Mouse (Mus musculus): Measurements from ENCODE around the gene Ppm1f.

Gene Ppm1f

DNA sequence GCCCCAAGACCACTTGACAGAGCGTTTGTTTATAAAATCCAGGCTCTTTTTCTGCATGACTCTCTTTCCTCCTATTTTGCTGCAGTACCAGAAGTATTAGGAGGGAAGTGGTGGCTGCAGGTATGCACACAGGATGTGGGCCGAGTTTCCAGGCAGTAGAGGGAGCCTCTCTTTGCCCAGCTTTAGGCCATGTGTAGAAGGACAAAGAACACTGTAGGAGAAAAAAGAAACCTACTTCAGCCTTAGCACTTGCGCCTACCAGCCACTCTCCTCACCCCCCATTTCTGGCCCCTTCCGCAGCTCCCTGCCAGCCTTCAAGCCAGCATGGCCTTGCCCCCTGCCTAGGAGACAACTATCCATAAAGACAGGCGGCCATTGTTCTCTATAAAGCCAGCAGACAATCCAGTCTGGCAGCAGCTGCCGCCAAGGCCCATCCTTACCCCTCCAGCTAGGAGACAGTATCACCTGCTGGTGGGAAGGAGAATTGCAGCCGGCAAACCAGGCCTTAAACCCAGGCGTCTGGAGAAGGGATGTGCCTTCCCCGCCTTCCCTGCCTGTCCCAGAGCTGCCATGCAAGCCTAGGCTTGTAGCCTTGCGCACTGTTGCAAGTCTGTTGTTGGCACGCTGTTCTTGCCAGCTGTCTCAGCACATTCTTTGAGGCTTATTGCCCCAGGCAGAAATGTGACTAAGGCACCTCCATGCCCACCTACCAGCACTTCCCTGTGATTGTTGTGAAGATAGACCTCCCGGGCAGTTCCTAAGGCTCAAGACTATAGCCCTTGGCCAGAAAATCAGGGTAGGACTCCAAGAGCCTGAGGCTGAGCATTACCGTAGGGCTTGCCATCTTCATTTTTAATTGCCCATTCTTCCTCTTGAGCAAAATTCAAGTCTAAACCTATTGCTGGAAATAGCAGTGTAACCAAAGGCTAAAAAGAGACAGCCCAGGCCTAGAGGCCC, 15.7 kb downstream of the Ppm1f start:
- DNase-seq (ENCODE audit: low spot score), result peak; percentile 91

DNA sequence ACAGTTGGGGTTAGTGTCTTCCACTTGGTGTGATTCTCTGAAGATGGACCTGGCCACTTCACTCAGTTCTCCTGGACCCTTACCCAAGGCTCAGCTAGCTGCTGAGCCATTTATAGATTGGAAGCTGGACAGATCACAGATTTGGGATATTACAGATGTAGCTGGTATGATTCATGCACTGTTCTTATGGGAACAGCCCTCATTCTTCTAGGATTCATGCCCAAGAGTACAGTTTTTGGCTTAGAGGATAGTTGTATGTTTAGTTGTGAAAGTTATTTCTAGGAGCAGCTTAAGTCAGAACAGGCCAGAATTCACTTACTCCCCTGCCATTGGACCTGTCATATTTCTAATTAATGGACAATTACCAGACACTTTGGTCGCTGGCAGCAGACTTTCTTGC, 17.2 kb downstream of the Ppm1f start:
- no peak for DNase-seq (ENCODE audit: low spot score)

DNA sequence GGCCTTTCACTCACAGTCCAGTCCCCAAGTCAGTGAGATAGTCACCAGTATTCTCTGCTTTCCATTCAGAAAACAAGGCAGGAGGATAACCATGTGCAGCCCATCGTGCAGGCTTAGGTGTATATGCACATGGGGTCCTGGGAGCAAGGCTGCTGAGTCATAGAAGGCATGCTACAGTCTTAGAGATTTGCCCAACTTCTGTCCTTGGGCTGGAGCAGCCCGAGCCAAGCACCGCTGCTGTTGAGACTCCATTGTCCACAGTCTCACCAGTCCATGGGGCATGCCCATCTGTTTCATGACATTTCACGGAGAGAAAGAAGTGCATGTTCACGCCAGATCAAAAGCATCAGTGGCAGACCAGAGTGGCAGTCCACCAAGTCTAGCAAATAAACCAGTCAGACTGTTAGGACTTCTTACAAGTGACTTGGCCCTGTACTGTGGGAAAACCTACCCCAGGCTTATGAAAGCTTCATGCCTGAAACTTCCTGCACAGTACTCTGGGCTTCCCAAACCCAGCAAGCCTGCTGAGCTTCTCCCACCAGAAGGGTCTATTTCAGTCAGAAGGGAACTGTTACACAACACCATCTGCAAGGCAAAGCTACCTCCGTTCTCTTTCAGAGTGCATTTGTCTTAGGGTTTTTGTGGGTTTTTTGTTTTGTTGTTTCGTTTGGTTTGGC, 22.3 kb downstream of the Ppm1f start:
- no peak for DNase-seq (ENCODE audit: low spot score)

DNA sequence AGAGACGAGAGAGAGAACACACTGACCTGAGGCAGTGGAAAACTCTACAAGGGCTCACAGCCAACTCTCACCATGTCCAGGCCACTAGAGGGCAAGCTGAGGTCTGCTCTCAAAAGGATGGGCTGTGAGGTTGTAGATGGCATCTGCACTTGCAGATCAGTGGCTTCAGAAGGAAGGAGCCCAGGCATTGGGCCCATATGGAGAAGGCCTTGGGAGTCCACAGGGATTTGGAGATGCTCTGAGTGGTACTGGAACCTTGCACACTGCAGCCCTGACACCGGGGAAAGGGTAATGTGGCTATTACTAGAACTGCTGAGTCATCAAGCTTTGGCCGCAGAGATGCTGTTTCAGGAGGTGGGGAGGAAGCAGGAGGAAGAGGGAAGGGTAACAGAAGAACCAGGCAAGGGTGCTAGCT, 24.8 kb downstream of the Ppm1f start:
- peak; percentile 9 for DNase-seq (ENCODE audit: low spot score)

DNA sequence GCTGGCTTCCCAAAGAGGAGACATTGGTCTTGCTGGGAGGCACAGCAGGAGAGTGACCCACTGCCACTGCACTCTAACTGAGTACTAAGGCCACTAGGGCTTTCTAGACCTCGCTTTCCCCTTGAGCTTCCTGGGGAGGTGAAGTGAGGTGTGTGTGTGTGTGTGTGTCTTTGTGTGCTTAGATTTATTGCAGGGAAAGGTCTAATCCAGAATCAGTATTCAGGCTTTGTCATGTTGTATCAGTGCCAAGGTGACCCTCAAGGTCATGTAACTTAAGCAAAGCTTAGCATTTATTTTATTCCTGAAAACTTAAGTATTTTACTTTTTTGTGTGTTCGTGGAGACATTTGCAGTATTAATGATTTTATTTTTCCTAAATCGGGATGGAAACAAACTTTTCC, 28.2 kb downstream of the Ppm1f start:
- DNase-seq (ENCODE audit: low spot score), result no peak

DNA sequence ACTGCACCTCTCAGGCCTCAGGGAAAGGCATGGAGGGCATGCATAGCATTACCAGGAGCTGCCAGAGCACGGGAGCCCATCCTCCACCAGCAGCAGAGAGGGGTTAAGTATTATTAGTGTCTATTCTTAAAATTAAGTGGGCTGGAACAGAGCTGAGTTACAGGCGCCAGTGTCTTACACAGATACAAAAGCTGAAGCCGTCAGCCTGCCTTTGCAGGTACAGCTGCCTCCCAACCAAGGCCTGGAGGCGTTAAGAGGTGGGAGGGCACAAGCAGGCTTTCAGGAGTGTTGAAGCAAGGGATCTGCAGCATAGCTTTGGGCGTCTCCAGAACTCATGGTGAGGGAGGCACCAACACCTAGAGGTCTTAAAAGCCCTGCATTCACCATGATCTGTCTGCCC, 30.3 kb downstream of the Ppm1f start:
- no peak for DNase-seq (ENCODE audit: low spot score)

DNA sequence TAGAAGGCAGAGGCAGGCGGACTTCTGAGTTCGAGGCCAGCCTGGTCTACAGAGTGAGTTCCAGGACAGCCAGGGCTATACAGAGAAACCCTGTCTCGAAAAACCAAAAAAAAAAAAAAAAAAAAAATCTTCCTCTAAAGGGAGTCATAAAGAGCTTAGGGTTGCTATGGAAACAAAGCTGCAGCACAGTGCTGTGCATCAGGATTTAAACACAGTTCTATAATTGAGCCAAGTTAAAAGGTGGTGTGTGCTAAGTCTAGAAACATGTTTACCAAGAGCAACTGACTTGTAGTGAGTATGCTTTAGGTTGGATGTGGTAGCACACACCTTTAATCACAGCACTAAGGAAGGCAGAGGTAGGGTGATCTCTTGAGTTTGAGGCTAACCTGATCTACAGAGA, 32.6 kb downstream of the Ppm1f start:
- DNase-seq (ENCODE audit: low spot score), result peak; percentile 11

DNA sequence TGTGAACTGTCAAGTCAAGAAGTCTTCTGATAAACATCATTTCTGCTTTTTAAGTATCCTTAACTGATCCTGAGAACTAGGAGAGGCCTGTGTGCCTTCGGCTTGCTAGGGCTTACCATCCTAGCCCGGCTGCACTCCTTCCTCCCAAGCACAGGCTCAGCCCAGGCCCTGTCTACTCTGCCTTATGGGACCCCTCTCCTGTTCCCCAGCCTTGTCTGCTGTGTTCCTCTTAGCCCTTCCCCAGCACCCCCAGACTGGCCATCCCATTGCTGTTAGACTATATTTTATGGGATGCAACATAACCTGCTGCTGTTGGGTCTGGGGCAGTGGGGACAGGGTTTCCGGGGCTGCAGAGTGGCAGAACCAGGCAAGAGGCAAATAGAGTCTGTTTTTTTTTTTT, 34.1 kb downstream of the Ppm1f start:
- DNase-seq (ENCODE audit: low spot score), result no peak

DNA sequence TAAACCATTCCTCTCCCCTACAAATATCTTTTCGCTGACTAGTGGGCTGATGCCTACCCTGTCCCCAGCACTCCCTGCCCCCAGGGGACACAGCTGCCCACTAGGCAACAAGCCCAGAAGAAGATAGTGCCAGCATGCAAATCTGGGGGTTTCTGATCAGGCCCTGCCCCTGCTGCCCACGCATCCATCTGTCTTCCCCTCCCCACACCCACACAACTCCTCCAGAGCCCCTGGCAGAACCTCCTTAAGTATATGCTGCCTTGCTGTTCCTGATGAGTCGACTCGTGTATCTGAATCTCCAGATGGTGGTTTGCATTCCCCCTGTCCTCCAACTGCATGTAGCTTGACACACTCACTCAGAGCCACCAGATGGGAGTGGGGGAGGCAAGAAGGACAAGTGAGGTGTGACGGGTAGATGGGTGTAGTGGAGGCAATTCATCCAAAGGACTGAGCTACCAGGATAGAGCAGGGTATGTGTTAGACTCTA, 34.6 kb downstream of the Ppm1f start:
- no peak for DNase-seq (ENCODE audit: low spot score)

DNA sequence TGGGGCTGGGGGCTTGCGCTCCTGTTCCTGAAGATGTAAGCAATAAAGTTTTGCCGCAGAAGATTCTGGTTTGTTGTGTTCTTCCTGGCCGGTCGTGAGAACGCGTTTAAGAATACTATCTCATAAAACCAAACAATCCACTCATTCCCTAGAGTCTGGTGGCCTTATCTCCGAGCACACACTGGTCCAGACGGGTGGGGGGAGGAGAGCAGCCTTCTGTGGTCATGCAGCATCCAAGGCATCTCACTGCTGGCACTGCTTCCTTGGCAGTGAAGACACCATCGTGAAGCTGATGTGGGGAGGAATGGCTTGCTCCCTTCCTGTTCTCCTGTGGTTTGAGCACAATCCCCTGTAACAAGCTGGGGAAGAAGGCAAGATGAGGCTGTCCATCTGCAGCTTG, 43.3 kb downstream of the Ppm1f start:
- no peak for DNase-seq (ENCODE audit: low spot score)

DNA sequence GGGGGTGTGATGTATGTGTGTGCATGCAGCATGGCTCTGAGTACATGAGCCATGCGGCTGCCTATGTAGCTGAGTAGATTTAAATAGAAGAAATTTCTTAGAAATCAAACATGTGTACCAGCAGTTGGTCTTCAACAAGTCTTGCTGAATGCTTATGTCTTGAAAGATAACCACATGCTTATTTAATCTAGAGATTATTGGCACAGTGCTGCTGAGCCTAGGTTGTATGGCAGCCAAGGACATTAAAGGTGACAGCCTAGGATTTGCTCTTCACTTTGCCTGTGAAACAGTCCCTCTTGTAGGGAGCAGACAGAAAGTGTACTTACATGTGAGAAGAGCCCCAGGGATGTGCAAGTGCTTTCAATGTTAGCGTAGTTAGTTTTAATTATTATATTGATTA, 44.8 kb downstream of the Ppm1f start:
- DNase-seq (ENCODE audit: low spot score), result no peak

DNA sequence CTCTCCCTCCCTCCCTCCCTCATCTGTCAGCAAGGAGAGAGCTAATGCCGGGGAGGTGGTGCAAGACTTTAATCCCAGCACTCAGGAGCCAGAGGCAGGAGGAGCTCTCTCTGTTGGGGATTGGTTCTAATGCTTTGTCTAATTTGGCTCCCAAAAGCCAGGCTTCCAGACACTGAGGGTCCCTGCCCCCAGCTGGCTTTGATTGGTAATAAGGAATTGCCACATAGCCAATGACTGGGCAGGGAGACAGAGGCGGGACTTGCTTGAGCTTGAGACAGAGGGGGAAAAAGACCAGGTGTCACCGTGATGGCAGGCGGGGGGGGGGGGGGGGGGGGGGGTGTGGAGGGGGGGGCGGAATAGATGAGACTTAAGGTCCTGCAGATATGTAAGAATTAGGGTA, 62.3 kb downstream of the Ppm1f start:
- DNase-seq (ENCODE audit: low spot score), result peak; percentile 28

DNA sequence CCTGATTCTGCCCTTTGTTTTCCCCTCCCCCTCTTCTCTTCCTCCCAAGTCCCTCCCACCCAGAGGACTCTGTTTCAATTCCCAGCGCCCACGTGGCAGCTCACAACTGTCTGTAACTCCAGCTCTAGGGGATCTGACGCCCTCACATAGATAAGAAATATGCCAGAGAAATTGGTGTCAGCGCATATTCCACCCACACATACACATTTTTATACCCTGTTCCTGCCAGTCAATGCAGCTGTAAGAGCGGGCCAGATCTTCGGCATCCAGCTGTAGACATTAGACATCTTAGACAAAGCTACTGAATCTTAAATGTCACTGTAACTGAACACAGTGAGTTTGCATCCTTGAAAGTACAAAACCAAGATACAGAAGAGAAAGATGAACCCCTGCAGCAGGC, 63.6 kb downstream of the Ppm1f start:
- no peak for DNase-seq (ENCODE audit: low spot score)

DNA sequence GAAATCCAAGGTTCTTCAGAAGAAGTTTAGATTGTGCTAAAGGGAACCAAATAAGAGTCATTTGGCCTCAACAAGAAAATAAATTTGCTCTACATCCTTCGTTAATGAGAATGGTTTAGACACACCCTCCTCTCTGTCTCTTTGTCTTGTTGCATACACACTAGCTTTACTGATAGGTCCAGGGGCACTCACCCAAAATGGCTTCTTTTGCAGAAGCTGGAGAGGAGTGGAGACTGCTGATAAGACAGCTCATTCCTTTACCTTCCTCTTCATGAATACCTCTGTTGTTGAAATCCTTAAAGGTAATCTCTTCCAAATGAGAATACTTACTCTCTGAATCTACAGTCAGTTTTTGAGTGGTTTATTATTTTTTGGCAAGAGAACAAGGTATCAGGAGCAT, 68.9 kb downstream of the Ppm1f start:
- DNase-seq (ENCODE audit: low spot score), result no peak

DNA sequence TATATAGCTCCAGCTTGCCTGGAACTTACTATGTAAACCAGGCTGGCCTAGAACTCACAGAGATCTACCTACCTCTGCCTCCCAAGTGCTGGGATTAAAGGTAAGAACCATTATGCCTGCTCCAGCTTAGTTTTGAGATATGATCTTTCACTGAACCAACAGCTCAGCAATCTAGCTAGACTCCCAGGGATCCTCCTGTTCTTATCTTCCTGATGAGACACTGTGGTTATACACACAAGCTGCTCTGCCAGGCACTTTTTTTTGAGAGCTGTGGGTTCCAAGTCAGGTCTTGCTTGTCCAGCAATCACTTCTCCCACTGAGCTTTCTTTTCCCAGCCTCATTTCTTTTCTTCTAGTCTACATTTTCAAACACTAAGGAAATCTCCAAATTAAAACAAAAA, 70.0 kb downstream of the Ppm1f start:
- no peak for DNase-seq (ENCODE audit: low spot score)
